Mouse (Mus musculus) limb, embryonic 10.5 days (tissue): Measurements from ENCODE around the gene Fam25c. TPM values are rescaled to one million over a fixed set of nuclear protein-coding genes. Genes with fewer than 3 reads are reported as not detected.

ENCODE experiments used
- DNase-seq: peaks from one replicate; pipeline ENCODE4 v3.0.0-alpha.2; 2017; ENCODE audit warnings: low spot score
- H3K27ac ChIP-seq: fragments of 300-500 bp; sonication (generic); 2 replicates; pipeline ENCODE4 v1.5.1; 2016; ENCODE audit warnings: mild to moderate bottlenecking
- H3K27me3 ChIP-seq: fragments of 300-500 bp; sonication (generic); 2 replicates; pipeline ENCODE4 v1.6.1; 2016; ENCODE audit warnings: low read depth, mild to moderate bottlenecking; ENCODE audit not compliant: poor library complexity, severe bottlenecking
- H3K36me3 ChIP-seq: fragments of 300-500 bp; sonication (generic); 2 replicates; pipeline ENCODE4 v1.6.1; 2016; ENCODE audit warnings: mild to moderate bottlenecking, moderate library complexity
- H3K4me1 ChIP-seq: fragments of 300-500 bp; sonication (generic); 2 replicates; pipeline ENCODE4 v1.6.1; 2016
- H3K4me3 ChIP-seq: fragments of 300-500 bp; sonication (generic); 2 replicates; pipeline ENCODE4 v1.5.1; 2016; ENCODE audit warnings: mild to moderate bottlenecking, moderate library complexity
- H3K9me3 ChIP-seq: fragments of 300-500 bp; sonication (generic); replicated peaks from 2 replicates; pipeline ENCODE4 v1.6.1; 2016; ENCODE audit warnings: mild to moderate bottlenecking
- WGBS: fragments of 180-500 bp; shearing (Covaris S2); methylation state at CpG from one replicate; pipeline ENCODE4 v1.1.7; 2016; 5-methylcytosine and 5-hydroxymethylcytosine counted together
- polyA plus RNA-seq: library from polyadenylated mRNA; unstranded; fragments of >200 nt; fragmentation: Nextera tagmentation; extraction: Ambion mirVana; gene quantifications from 2 replicates; pipeline ENCODE4 v1.2.1, GENCODE M21; 2016

Fam25c gene
- polyA plus RNA-seq, 1 experiment from 2014 or later: not detected

- peaks cover 18% of the 10 kb centered on the region for H3K36me3 ChIP-seq
- DNase-seq: no peak
- H3K4me1 ChIP-seq: peaks cover 18% of the 10 kb centered on the region
- 28% methylated on average over 5 of the region's 6 CpGs for WGBS
- no peaks in the 10 kb centered on the region for H3K27me3 ChIP-seq
- no peak overlapping the region for H3K27ac ChIP-seq
- H3K9me3 ChIP-seq: no peaks in the 10 kb centered on the region
- H3K4me3 ChIP-seq: peak overlapping the region; percentile 91
Observed at GRCm38 (mm10) chr14:34312339-34313048, 42.7 kb downstream of the Fam25c start.

- DNase-seq: no peak
- under 1% methylated on average over 4 of the region's 4 CpGs for WGBS
- no peaks in the 10 kb centered on the region for H3K9me3 ChIP-seq
Observed at GRCm38 (mm10) chr14:34311691-34312090, 43.5 kb downstream of the Fam25c start.

GRCm38 (mm10) chr14:34311021-34311631, 44.1 kb downstream of the Fam25c start:
- Histone ChIP-seq H3K9me3 (no peaks in the 10 kb centered on the region), H3K36me3 (peaks cover 7% of the 10 kb centered on the region), H3K27me3 (no peaks in the 10 kb centered on the region), H3K27ac (peak overlapping the region; percentile 98), H3K4me3 (peak overlapping the region; percentile 91), H3K4me1 (peaks cover 18% of the 10 kb centered on the region)
- WGBS: under 1% methylated on average over 47 of the region's 47 CpGs
- DNase-seq: peak; percentile 70

More at GRCm38 (mm10) chr14:34311691-34312090, 43.5 kb downstream of the Fam25c start:
- Histone ChIP-seq H3K27me3 (no peaks in the 10 kb centered on the region), H3K4me3 (peak overlapping the region; percentile 91), H3K27ac (peak overlapping the region; percentile 98), H3K4me1 (peaks cover 18% of the 10 kb centered on the region), H3K36me3 (peaks cover 12% of the 10 kb centered on the region)

- Histone ChIP-seq H3K27ac (peak within 1 kb of the TSS; percentile 98), H3K4me1 (peaks cover 18% of the 10 kb centered on the region), H3K36me3 (peaks cover 7% of the 10 kb centered on the region), H3K27me3 (no peaks in the 10 kb centered on the region), H3K9me3 (no peaks in the 10 kb centered on the region), H3K4me3 (peak within 1 kb of the TSS; percentile 91)
- DNase-seq: peak; percentile 97
- WGBS: under 1% methylated on average over 97 of the region's 100 CpGs
Observed at GRCm38 (mm10) chr14:34310234-34310965, 44.8 kb downstream of the Fam25c start, which contains the start of the genes Shld2 and Glud1. Gene Shld2, minus strand, starts transcription at chr14:34310493. Gene Glud1, plus strand, starts transcription at chr14:34310727.

GRCm38 (mm10) chr14:34309907-34310233, 45.4 kb downstream of the Fam25c start:
- Histone ChIP-seq H3K36me3 (peaks cover 7% of the 10 kb centered on the region), H3K27me3 (no peaks in the 10 kb centered on the region), H3K4me3 (peak overlapping the region; percentile 91), H3K9me3 (no peaks in the 10 kb centered on the region), H3K27ac (peak overlapping the region; percentile 98), H3K4me1 (peaks cover 18% of the 10 kb centered on the region)
- 12% methylated on average over 5 of the region's 5 CpGs for WGBS
- no peak for DNase-seq

GRCm38 (mm10) chr14:34309266-34309665, 46.0 kb downstream of the Fam25c start:
- 91% methylated on average over 4 of the region's 4 CpGs for WGBS
- Histone ChIP-seq H3K9me3 (no peaks in the 10 kb centered on the region), H3K27me3 (no peaks in the 10 kb centered on the region), H3K36me3 (peaks cover 7% of the 10 kb centered on the region), H3K4me1 (peaks cover 18% of the 10 kb centered on the region), H3K27ac (no peak overlapping the region), H3K4me3 (no peak overlapping the region)
- DNase-seq: no peak

- no peaks in the 10 kb centered on the region for H3K27me3 ChIP-seq
- no peak overlapping the region for H3K4me3 ChIP-seq
- 0 out of 2 replicates have a peak, but pooled peaks cover 2% of the 10 kb centered on the region for H3K36me3 ChIP-seq
- WGBS: 23% methylated on average over 5 of the region's 5 CpGs
- DNase-seq: no peak
- no peaks in the 10 kb centered on the region for H3K9me3 ChIP-seq
- 0 out of 2 replicates have a peak overlapping the region, but pooled peaks have one; percentile 4 for H3K27ac ChIP-seq
- H3K4me1 ChIP-seq: no peaks in the 10 kb centered on the region
Observed at GRCm38 (mm10) chr14:34303265-34303680, 52.0 kb downstream of the Fam25c start.

- Histone ChIP-seq H3K4me1 (no peaks in the 10 kb centered on the region), H3K27me3 (no peaks in the 10 kb centered on the region), H3K27ac (no peak overlapping the region), H3K36me3 (0 out of 2 replicates have a peak, but pooled peaks cover 1% of the 10 kb centered on the region), H3K9me3 (no peaks in the 10 kb centered on the region), H3K4me3 (no peak overlapping the region)
- no peak for DNase-seq
- 71% methylated on average over 5 of the region's 5 CpGs for WGBS
Observed at GRCm38 (mm10) chr14:34302681-34303242, 52.5 kb downstream of the Fam25c start.

Other genes with a start within 250 kb of the Fam25c start
- not detected in 2 replicates for gene Npy4r, start 202.9 kb downstream of the Fam25c start, polyA plus RNA-seq
- gene Gprin2, start 153.8 kb downstream of the Fam25c start, polyA plus RNA-seq: 0.43 TPM in 2 replicates
- gene Syt15, start 135.8 kb downstream of the Fam25c start, polyA plus RNA-seq: 0.05 TPM in 1 of 2 replicates, not detected in the other
- gene Shld2, start 44.9 kb downstream of the Fam25c start, polyA plus RNA-seq: 9.6 and 10.0 TPM in 2 replicates
- gene Glud1, start 44.7 kb downstream of the Fam25c start, polyA plus RNA-seq: 67.6 and 74.6 TPM in 2 replicates
- gene Sncg, start 19.4 kb upstream of the Fam25c start, polyA plus RNA-seq: 2.0 and 3.8 TPM in 2 replicates
- gene Mmrn2, start 20.0 kb upstream of the Fam25c start, polyA plus RNA-seq: 6.9 and 7.8 TPM in 2 replicates
- gene Bmpr1a, start 147.9 kb upstream of the Fam25c start, polyA plus RNA-seq: 45.7 and 58.5 TPM in 2 replicates
- not detected in 2 replicates for gene 9230112D13Rik, start 167.4 kb upstream of the Fam25c start, polyA plus RNA-seq
- gene Ldb3, start 233.2 kb upstream of the Fam25c start, polyA plus RNA-seq: 0.11 and 0.48 TPM in 2 replicates
- gene Opn4, start 244.7 kb upstream of the Fam25c start, polyA plus RNA-seq: not detected in 2 replicates